Mouse (Mus musculus): ENCODE measurements around the gene Zfp710.

GRCm38 (mm10) chr7:80059064-80059838, 34.6 kb downstream of the Zfp710 start:
- TF ChIP-seq CTCF (conservative IDR thresholded peaks at IDR 0.05; ENCODE audit: low read length), result no peak
- TF ChIP-seq NANOG (IDR thresholded peaks at IDR 0.05; ENCODE audit: borderline replicate concordance, low read length), result no peak
- TF ChIP-seq POU5F1 (IDR thresholded peaks at IDR 0.05; ENCODE audit: borderline replicate concordance, low read length), result no peak

Data from E14TG2a.4 (cell line).